In genomic region chr14:37134304-37135126, GRCm38 (mm10) we compare ENCODE assay signal across 8 mouse cellular contexts. TPM values are rescaled to one million over a fixed set of nuclear protein-coding genes. Genes with fewer than 3 reads are reported as not detected.
DNase-seq lines count a peak whose midpoint lies in the region; ATAC-seq and TF ChIP-seq lines count a peak whose summit lies in the region.

No protein-coding gene starts in this region.

- H3K36me3 ChIP-seq in heart, embryonic 13.5 days = peaks cover 38% of the 10 kb centered on the region
- peaks cover 23 to 37% of the 10 kb centered on the region in 2 experiments for H3K36me3 ChIP-seq in CH12.LX (replicated peaks in 1 of 2; ENCODE audit: control insufficient read depth in 1 of 2, insufficient read depth in 1 of 2, low read length in 1 of 2)
- peaks cover 3% of the 10 kb centered on the region; the same call in 1 of the 2 replicates for H3K36me3 ChIP-seq in embryonic facial prominence, embryonic 11.5 days (replicated peaks; ENCODE audit: control insufficient read depth, insufficient read depth, low read depth, low read length)
- peaks cover 6% of the 10 kb centered on the region; the same call in 1 of the 2 replicates for H3K36me3 ChIP-seq in intestine, embryonic 15.5 days

- peak overlapping the region; percentile 97 for H3K4me3 ChIP-seq in heart, embryonic 13.5 days
- H3K4me3 ChIP-seq in CH12.LX (replicated peaks in 1 of 3; ENCODE audit: low read depth in 2 of 3, low read length in 2 of 3, poor library complexity in 1 of 3) = peak overlapping the region; percentile 81 to 92 (median 85)
- peak overlapping the region; percentile 89 for H3K4me3 ChIP-seq in embryonic facial prominence, embryonic 11.5 days (ENCODE audit: low read depth, low read length)
- H3K4me3 ChIP-seq in intestine, embryonic 15.5 days (replicated peaks) = peak overlapping the region; percentile 89

- H3K27me3 ChIP-seq in heart, embryonic 13.5 days (replicated peaks) = no peaks in the 10 kb centered on the region
- no peaks in the 10 kb centered on the region for H3K27me3 ChIP-seq in CH12.LX (replicated peaks)
- no peaks in the 10 kb centered on the region for H3K27me3 ChIP-seq in embryonic facial prominence, embryonic 11.5 days (ENCODE audit: control insufficient read depth, insufficient read depth, low read length)
- H3K27me3 ChIP-seq in intestine, embryonic 15.5 days (replicated peaks) = no peaks in the 10 kb centered on the region

- no peaks in the 10 kb centered on the region for H3K9me3 ChIP-seq in heart, embryonic 13.5 days
- no peaks in the 10 kb centered on the region for H3K9me3 ChIP-seq in CH12.LX (replicated peaks; ENCODE audit: low read length)
- H3K9me3 ChIP-seq in embryonic facial prominence, embryonic 11.5 days (replicated peaks; ENCODE audit: control insufficient read depth, low read length) = no peaks in the 10 kb centered on the region
- H3K9me3 ChIP-seq in intestine, embryonic 15.5 days = no peaks in the 10 kb centered on the region

- H3K4me1 ChIP-seq in heart, embryonic 13.5 days = peaks cover 12% of the 10 kb centered on the region
- H3K4me1 ChIP-seq in CH12.LX (ENCODE audit: control insufficient read depth in 1 of 2, insufficient read depth in 2 of 2) = peaks cover 2 to 38% of the 10 kb centered on the region in 2 experiments
- H3K4me1 ChIP-seq in embryonic facial prominence, embryonic 11.5 days (ENCODE audit: control insufficient read depth, insufficient read depth, low read length) = no peaks in the 10 kb centered on the region
- no peaks in the 10 kb centered on the region for H3K4me1 ChIP-seq in intestine, embryonic 15.5 days (replicated peaks)

- dilution Hi-C loops in CH12.LX (cut with MboI; ENCODE audit: extremely low pct_ligation_motif_present, extremely low pct_unique_long_range_greater_than_20kb, low sequenced_read_pairs) = no loop called here

- peak overlapping the region; percentile 96 for H3K9ac ChIP-seq in heart, embryonic 13.5 days
- H3K9ac ChIP-seq in CH12.LX (ENCODE audit: insufficient read depth, low read depth) = peak overlapping the region; percentile 97
- peak overlapping the region; percentile 84 for H3K9ac ChIP-seq in embryonic facial prominence, embryonic 11.5 days (replicated peaks; ENCODE audit: low read length)
- H3K9ac ChIP-seq in intestine, embryonic 15.5 days = peak overlapping the region; percentile 93

- H3K27ac ChIP-seq in heart, embryonic 13.5 days (replicated peaks) = peak overlapping the region; percentile 93
- peak overlapping the region; percentile 90 for H3K27ac ChIP-seq in CH12.LX (ENCODE audit: insufficient read depth, low read depth)
- H3K27ac ChIP-seq in embryonic facial prominence, embryonic 11.5 days (replicated peaks; ENCODE audit: low read depth, low read length) = no peak overlapping the region
- H3K27ac ChIP-seq in intestine, embryonic 15.5 days = peak overlapping the region; percentile 85

- no peak for TF ChIP-seq RAD21 in CH12.LX (IDR thresholded peaks at IDR 0.05; ENCODE audit: low read depth, low read length)

- no peak for DNase-seq in heart, adult 9 months (ENCODE audit: low spot score in 2 of 2)
- DNase-seq in CH12.LX (ENCODE audit: extremely low read depth) = peak; percentile 66
- DNase-seq in embryonic facial prominence, embryonic 11.5 days (ENCODE audit: low spot score) = peak; percentile 40
- peak; percentile 3 to 42 for DNase-seq in monocyte, adult 2 months (ENCODE audit: low read depth in 1 of 2, low spot score in 2 of 2)
- no peak for DNase-seq in ovary, adult 18-20 months (ENCODE audit: low spot score)
- no peak for DNase-seq in retina, embryonic 14.5 days (ENCODE audit: low spot score)

- peak overlapping the region; percentile 72 for H3K4me2 ChIP-seq in heart, embryonic 13.5 days
- no peak overlapping the region for H3K4me2 ChIP-seq in CH12.LX (ENCODE audit: insufficient read depth, low read depth, poor library complexity, severe bottlenecking)
- peak overlapping the region; percentile 44 for H3K4me2 ChIP-seq in embryonic facial prominence, embryonic 11.5 days (ENCODE audit: low read depth, low read length)
- H3K4me2 ChIP-seq in intestine, embryonic 15.5 days (replicated peaks) = peak overlapping the region; percentile 64

- no peak for TF ChIP-seq POLR2A in CH12.LX (IDR thresholded peaks at IDR 0.05; ENCODE audit: low read depth, low read length)

- H3K79me2 ChIP-seq in CH12.LX (replicated peaks; ENCODE audit: control insufficient read depth, extremely low read depth, insufficient read depth, poor library complexity, severe bottlenecking) = peaks cover 36% of the 10 kb centered on the region

- no peak; the same call in none of the 2 replicates for ATAC-seq in heart, embryonic 13.5 days (ENCODE audit: extremely low read depth, insufficient number of reproducible peaks, low FRiP score, low TSS enrichment)
- ATAC-seq in embryonic facial prominence, embryonic 11.5 days (replicated peaks; ENCODE audit: insufficient number of reproducible peaks, low FRiP score, low TSS enrichment, low read depth) = peak; percentile 20
- ATAC-seq in intestine, embryonic 15.5 days = peak; percentile 46

- in situ Hi-C loops in CH12.LX (cut with MboI; ENCODE audit: low pct_ligation_motif_present, low pct_unique_long_range_greater_than_20kb, low sequenced_read_pairs) = loop anchor here (25.0 kb wide), 1 partner anchor 272 kb away; no protein-coding TSS in a partner anchor

- TF ChIP-seq EP300 in CH12.LX (IDR thresholded peaks at IDR 0.05; ENCODE audit: low read length) = no peak

- TF ChIP-seq CTCF in CH12.LX (conservative IDR thresholded peaks at IDR 0.05 in 1 of 2, IDR thresholded peaks at IDR 0.05 in 1 of 2; ENCODE audit: low read depth in 2 of 2, low read length in 2 of 2) = no peak

- 2% methylated on average over 40 of the region's 40 CpGs for WGBS in heart, embryonic 13.5 days
- WGBS in embryonic facial prominence, embryonic 11.5 days = 2% methylated on average over 40 of the region's 40 CpGs
- 2% methylated on average over 40 of the region's 40 CpGs for WGBS in intestine, embryonic 15.5 days

TF ChIP-seq in CH12.LX, 34 proteins besides CTCF, POLR2A, EP300 and RAD21:
- TF ChIP-seq JUND (conservative IDR thresholded peaks at IDR 0.05; ENCODE audit: low read depth, low read length) (no peak), E2F4 (IDR thresholded peaks at IDR 0.05; ENCODE audit: insufficient replicate concordance, low read depth, low read length) (no peak), RCOR1 (conservative IDR thresholded peaks at IDR 0.05; ENCODE audit: low read depth, low read length) (no peak), USF1 (IDR thresholded peaks at IDR 0.05; ENCODE audit: low read depth, low read length) (no peak), SMC3 (IDR thresholded peaks at IDR 0.05; ENCODE audit: low read depth, low read length) (no peak), ELF1 (IDR thresholded peaks at IDR 0.05; ENCODE audit: low read depth, low read length) (peak; percentile 43), JUN (IDR thresholded peaks at IDR 0.05; ENCODE audit: insufficient read depth, low read depth, low read length) (no peak), MAZ (IDR thresholded peaks at IDR 0.05; ENCODE audit: low read depth, low read length) (0 out of 2 replicates have a peak, but pooled peaks have one; percentile 2), MEF2A (IDR thresholded peaks at IDR 0.05; ENCODE audit: borderline replicate concordance, low read depth, low read length) (no peak), CHD1 (IDR thresholded peaks at IDR 0.05; ENCODE audit: low read depth, low read length) (no peak; the same call in 1 of the 2 replicates), ZC3H11A (IDR thresholded peaks at IDR 0.05; ENCODE audit: low read depth, low read length) (no peak), MXI1 (IDR thresholded peaks at IDR 0.05; ENCODE audit: low read depth, low read length) (no peak), KAT2A (IDR thresholded peaks at IDR 0.05; ENCODE audit: insufficient replicate concordance, low read length) (no peak), TCF12 (IDR thresholded peaks at IDR 0.05; ENCODE audit: low read depth, low read length) (no peak), MYC (IDR thresholded peaks at IDR 0.05; ENCODE audit: low read depth, low read length) (0 out of 2 replicates have a peak, but pooled peaks have one; percentile 62), TBP (conservative IDR thresholded peaks at IDR 0.05; ENCODE audit: low read depth, low read length) (0 out of 2 replicates have a peak, but pooled peaks have one; percentile 33), ZMIZ1 (IDR thresholded peaks at IDR 0.05; ENCODE audit: low read depth, low read length) (no peak), MAFK (IDR thresholded peaks at IDR 0.05; ENCODE audit: insufficient replicate concordance, low read length) (peak; percentile 59; the same call in 1 of the 2 replicates), ETS1 (conservative IDR thresholded peaks at IDR 0.05; ENCODE audit: low read depth, low read length) (0 out of 2 replicates have a peak, but pooled peaks have one; percentile 31), GABPA (IDR thresholded peaks at IDR 0.05; ENCODE audit: insufficient replicate concordance, low read depth, low read length) (no peak)

RNA-seq across cellular contexts. Expression of gene Ghitm, which starts 0.6 kb away (rescaled TPM):
- 328 and 348 TPM in 2 replicates for polyA plus RNA-seq in heart, embryonic 13.5 days (2015; fragmentation: Nextera tagmentation; extraction: Ambion mirVana)
- 190 and 302 TPM in 2 replicates for total RNA-seq in CH12.LX (2012; rRNA removed)
- total RNA-seq in CH12.LX (2014; rRNA removed) = 320 and 363 TPM in 2 replicates
- polyA plus RNA-seq in CH12.LX (2012; ENCODE audit: insufficient read length, low read depth) = 311 TPM in 2 replicates
- polyA plus RNA-seq in embryonic facial prominence, embryonic 11.5 days (2014; fragmentation: Nextera tagmentation; extraction: Ambion mirVana) = 214 and 216 TPM in 2 replicates
- 300 and 309 TPM in 2 replicates for polyA plus RNA-seq in intestine, embryonic 15.5 days (2015; fragmentation: Nextera tagmentation; extraction: Ambion mirVana)

RNA-seq across cellular contexts. Expression of gene 2610528A11Rik, which starts 20.7 kb away (rescaled TPM):
- 1.8 and 1.9 TPM in 2 replicates for polyA plus RNA-seq in heart, embryonic 13.5 days (2015; fragmentation: Nextera tagmentation; extraction: Ambion mirVana)
- total RNA-seq in CH12.LX (2012; rRNA removed) = not detected in 2 replicates
- not detected in 2 replicates for total RNA-seq in CH12.LX (2014; rRNA removed)
- polyA plus RNA-seq in CH12.LX (2012; ENCODE audit: insufficient read length, low read depth) = not detected in 2 replicates
- polyA plus RNA-seq in embryonic facial prominence, embryonic 11.5 days (2014; fragmentation: Nextera tagmentation; extraction: Ambion mirVana) = 0.39 and 0.42 TPM in 2 replicates
- polyA plus RNA-seq in intestine, embryonic 15.5 days (2015; fragmentation: Nextera tagmentation; extraction: Ambion mirVana) = 59.3 and 59.7 TPM in 2 replicates

RNA-seq across cellular contexts. Expression of gene Cdhr1, which starts 36.4 kb away (rescaled TPM):
- 0.20 and 0.24 TPM in 2 replicates for polyA plus RNA-seq in heart, embryonic 13.5 days (2015; fragmentation: Nextera tagmentation; extraction: Ambion mirVana)
- total RNA-seq in CH12.LX (2012; rRNA removed) (not detected in 2 replicates), CH12.LX (2014; rRNA removed) (not detected in 2 replicates)
- polyA plus RNA-seq in CH12.LX (2012; ENCODE audit: insufficient read length, low read depth) = not detected in 2 replicates
- 3.1 and 4.1 TPM in 2 replicates for polyA plus RNA-seq in embryonic facial prominence, embryonic 11.5 days (2014; fragmentation: Nextera tagmentation; extraction: Ambion mirVana)
- polyA plus RNA-seq in intestine, embryonic 15.5 days (2015; fragmentation: Nextera tagmentation; extraction: Ambion mirVana) = 0.29 and 0.34 TPM in 2 replicates

Comparison
In these comparisons a context has a peak if more than half of its experiments do, and no peak if none do; other contexts are left out.
1. DNase-seq: peak in CH12.LX (single experiment), embryonic facial prominence, embryonic 11.5 days (single experiment) and monocyte, adult 2 months (2 of 2); none in heart, adult 9 months (0 of 2), ovary, adult 18-20 months (single experiment) and retina, embryonic 14.5 days (single experiment).
2. RNA of gene 2610528A11Rik, which starts 20.7 kb away (polyA plus RNA-seq): 59.3 to 59.7 TPM in intestine, embryonic 15.5 days; 1.8 to 1.9 TPM in heart, embryonic 13.5 days, 0.39 to 0.42 TPM in embryonic facial prominence, embryonic 11.5 days and not detected in CH12.LX; every median in the first group is over 10 times any median in the second.
3. Peak in every context shown above with its lines, with median percentiles within 50 percentile points of each other: H3K4me3 ChIP-seq and H3K9ac ChIP-seq.